Mouse (Mus musculus) forebrain, embryonic 11.5 days (tissue): Measurements from ENCODE around the gene Atg13. TPM values are rescaled to one million over a fixed set of nuclear protein-coding genes. Genes with fewer than 3 reads are reported as not detected.

Experiments used
- polyA plus RNA-seq: library from polyadenylated mRNA; unstranded; fragments of >200 nt; fragmentation: Nextera tagmentation; extraction: Ambion mirVana; gene quantifications from 2 replicates; pipeline ENCODE4 v1.2.1, GENCODE M21; 2014

Atg13 gene
- polyA plus RNA-seq, 1 experiment from 2014 or later: 25.2 TPM

Other genes with a start within 250 kb of the Atg13 start
- 138 and 153 TPM in 2 replicates for gene Ckap5, start 183.8 kb downstream of the Atg13 start, polyA plus RNA-seq
- not detected in 2 replicates for gene F2, start 74.2 kb downstream of the Atg13 start, polyA plus RNA-seq
- gene Zfp408, start 60.8 kb downstream of the Atg13 start, polyA plus RNA-seq: 8.4 and 9.8 TPM in 2 replicates
- gene Arhgap1, start 60.7 kb downstream of the Atg13 start, polyA plus RNA-seq: 70.7 and 79.1 TPM in 2 replicates
- gene Harbi1, start 276 bp upstream of the Atg13 start, polyA plus RNA-seq: 18.2 and 20.2 TPM in 2 replicates
- gene Ambra1, start 19.6 kb upstream of the Atg13 start, polyA plus RNA-seq: 19.9 and 20.1 TPM in 2 replicates
- gene Chrm4, start 216.7 kb upstream of the Atg13 start, polyA plus RNA-seq: 0.47 and 0.56 TPM in 2 replicates
- gene Mdk, start 221.7 kb upstream of the Atg13 start, polyA plus RNA-seq: 1,095 and 1,130 TPM in 2 replicates
- 0.36 and 0.90 TPM in 2 replicates for gene Gm9821, start 235.1 kb upstream of the Atg13 start, polyA plus RNA-seq